Mouse (Mus musculus): ENCODE measurements at regions not wholly inside any gene's neighbourhood (a gene's known extent, or its start where the extent isn't known, plus 50 kb on each side); places are given as distances from the start of the nearest gene placed in this dataset.

DNA sequence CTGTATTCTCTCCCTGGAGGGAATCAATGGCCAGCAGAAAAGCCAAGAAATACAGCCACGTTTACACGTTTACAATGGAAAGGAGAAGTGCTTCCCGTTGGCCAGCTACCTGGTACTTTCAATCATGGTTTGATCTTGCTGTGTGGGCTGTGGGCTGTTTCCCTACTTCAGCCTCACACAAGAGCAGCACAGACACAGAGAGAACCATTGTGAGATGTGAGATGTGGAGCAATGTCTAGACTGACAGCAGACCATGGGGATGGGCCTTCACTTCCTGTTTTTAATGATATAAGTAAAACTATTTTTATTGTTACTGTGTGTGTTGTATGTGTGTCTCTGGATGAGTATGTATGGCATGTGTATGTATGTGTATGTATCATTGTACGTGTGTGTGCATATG lies 156.2 kb downstream of the Mterf1b start:
- TF ChIP-seq CTCF (IDR thresholded peaks at IDR 0.05; ENCODE audit: low read depth) (no peak), EP300 (IDR thresholded peaks at IDR 0.05; ENCODE audit: low read depth) (no peak)

Data from liver, embryonic 14.5 days (tissue).